Mouse (Mus musculus) kidney, postnatal 10 days (tissue): ENCODE measurements around the gene Rab3b.
A peak's percentile ranks its signal among the peaks of the same experiment; 100 is the strongest.

Experiments
- DNase-seq: peaks from one replicate; pipeline ENCODE4 v3.0.0; 2021; ENCODE audit warnings: mixed read lengths

The Rab3b gene

GRCm38 (mm10) chr4:108878963-108879822 is at the start of gene Rab3b:
Gene Rab3b, plus strand, starts transcription at chr4:108879063.
- peak; percentile 76 for DNase-seq

- no peak for DNase-seq
Measured at GRCm38 (mm10) chr4:108830698-108831097, 48.2 kb upstream of the Rab3b start.

- DNase-seq = peak; percentile 95
Measured at GRCm38 (mm10) chr4:108832916-108833827, 45.7 kb upstream of the Rab3b start, which contains the start of gene Btf3l4. Gene Btf3l4, minus strand, starts transcription at chr4:108833614.

GRCm38 (mm10) chr4:108833828-108834114 is 45.1 kb upstream of the Rab3b start:
- no peak for DNase-seq

- DNase-seq = peak; percentile 93
Measured at GRCm38 (mm10) chr4:108834115-108834970, 44.5 kb upstream of the Rab3b start, which contains the start of gene Txndc12. Gene Txndc12, plus strand, starts transcription at chr4:108834601.

GRCm38 (mm10) chr4:108834971-108835311 is 43.9 kb upstream of the Rab3b start:
- DNase-seq = peak; percentile 39

- no peak for DNase-seq
Measured at GRCm38 (mm10) chr4:108835496-108835895, 43.4 kb upstream of the Rab3b start.

- no peak for DNase-seq
Measured at GRCm38 (mm10) chr4:108838031-108838430, 40.8 kb upstream of the Rab3b start.

GRCm38 (mm10) chr4:108841920-108842578 is 36.8 kb upstream of the Rab3b start:
- no peak for DNase-seq

- DNase-seq = no peak
Measured at GRCm38 (mm10) chr4:108843336-108843735, 35.5 kb upstream of the Rab3b start.

- DNase-seq = no peak
Measured at GRCm38 (mm10) chr4:108845824-108846569, 32.9 kb upstream of the Rab3b start.

GRCm38 (mm10) chr4:108847715-108848504 is 31.0 kb upstream of the Rab3b start, which contains the start of gene Kti12:
Gene Kti12, plus strand, starts transcription at chr4:108847785.
- DNase-seq = peak; percentile 89

- no peak for DNase-seq
Measured at GRCm38 (mm10) chr4:108848505-108848848, 30.4 kb upstream of the Rab3b start, which contains the start of gene A730015C16Rik. Gene A730015C16Rik, minus strand, starts transcription at chr4:108848619.

GRCm38 (mm10) chr4:108866806-108867205 is 12.1 kb upstream of the Rab3b start:
- DNase-seq = no peak

GRCm38 (mm10) chr4:108869730-108870374 is 9.0 kb upstream of the Rab3b start:
- peak; percentile 89 for DNase-seq

GRCm38 (mm10) chr4:108873746-108874145 is 5.1 kb upstream of the Rab3b start:
- DNase-seq = no peak

- DNase-seq = no peak
Measured at GRCm38 (mm10) chr4:108877901-108878300, 962 bp upstream of the Rab3b start.

- DNase-seq = no peak
Measured at GRCm38 (mm10) chr4:108883815-108884214, 5.0 kb downstream of the Rab3b start.

- DNase-seq = no peak
Measured at GRCm38 (mm10) chr4:108887456-108887855, 8.6 kb downstream of the Rab3b start.

GRCm38 (mm10) chr4:108890876-108891275 is 12.0 kb downstream of the Rab3b start:
- no peak for DNase-seq
